Mouse (Mus musculus) right cerebral cortex, postnatal 10 days (tissue): ENCODE data around the gene Ski.

Experiments
- DNase-seq, 2 experiments: peaks; one replicate each; pipeline ENCODE4 v3.0.0; 2021; ENCODE audit warnings: low spot score in 2 of 2

Gene Ski

GRCm38 (mm10) chr4:155234371-155235310 lies 12.2 kb upstream of the Ski start:
- DNase-seq, result peak; percentile 62 to 70

- peak; percentile 89 to 90 for DNase-seq
These were observed 11.5 kb upstream of the Ski start for GRCm38 (mm10) chr4:155233878-155234277.

- DNase-seq, result no peak
These were observed 6.1 kb upstream of the Ski start for GRCm38 (mm10) chr4:155228461-155228860.

- DNase-seq, result no peak
These were observed 5.6 kb upstream of the Ski start for GRCm38 (mm10) chr4:155227986-155228385.

GRCm38 (mm10) chr4:155225918-155226317 lies 3.5 kb upstream of the Ski start:
- no peak for DNase-seq

GRCm38 (mm10) chr4:155223594-155224528 lies 1.5 kb upstream of the Ski start:
- no peak for DNase-seq

GRCm38 (mm10) chr4:155222841-155223593 lies 625 bp upstream of the Ski start:
- DNase-seq, result peak; percentile 97 to 99

- peak; percentile 85 to 86 for DNase-seq
These were observed 517 bp downstream of the Ski start for GRCm38 (mm10) chr4:155221599-155222551.

- no peak for DNase-seq
These were observed 1.3 kb downstream of the Ski start for GRCm38 (mm10) chr4:155221106-155221505.

GRCm38 (mm10) chr4:155220213-155221100 lies 1.9 kb downstream of the Ski start:
- peak; percentile 76 to 79 for DNase-seq

- no peak for DNase-seq
These were observed 2.9 kb downstream of the Ski start for GRCm38 (mm10) chr4:155219271-155220212.

GRCm38 (mm10) chr4:155218104-155218732 lies 4.2 kb downstream of the Ski start:
- no peak for DNase-seq

- no peak for DNase-seq
These were observed 4.9 kb downstream of the Ski start for GRCm38 (mm10) chr4:155217241-155218103.

GRCm38 (mm10) chr4:155215773-155216630 lies 6.4 kb downstream of the Ski start:
- DNase-seq, result no peak

GRCm38 (mm10) chr4:155215203-155215602 lies 7.2 kb downstream of the Ski start:
- DNase-seq, result no peak

- no peak for DNase-seq
These were observed 7.6 kb downstream of the Ski start for GRCm38 (mm10) chr4:155214793-155215192.
